Mouse (Mus musculus) myocyte (in vitro differentiated cells): ENCODE measurements around the gene Cry2. TPM values are rescaled to one million over a fixed set of nuclear protein-coding genes. Genes with fewer than 3 reads are reported as not detected.

Experiments
- H3K27me3 ChIP-seq: one replicate; pipeline ENCODE4 v1.6.1; 2011; ENCODE audit not compliant: control insufficient read depth, insufficient read depth, insufficient read length
- H3K36me3 ChIP-seq: one replicate; pipeline ENCODE4 v1.6.1; 2011; ENCODE audit not compliant: control insufficient read depth, insufficient read depth
- H3K4me2 ChIP-seq: one replicate; pipeline ENCODE4 v1.6.1; 2011; ENCODE audit warnings: low read depth, control low read depth
- H3K4me3 ChIP-seq: one replicate; pipeline ENCODE4 v1.5.1; 2011; ENCODE audit warnings: mild to moderate bottlenecking, control low read depth, moderate library complexity
- H3K79me2 ChIP-seq: one replicate; pipeline ENCODE4 v1.6.1; 2011; ENCODE audit not compliant: control insufficient read depth, insufficient read depth
- H3ac ChIP-seq: one replicate; pipeline ENCODE4 v1.6.1; 2011; ENCODE audit not compliant: control insufficient read depth, insufficient read length
- CEBPB ChIP-seq: IDR thresholded peaks from 2 replicates; pipeline ENCODE4 v1.6.1; 2011; ENCODE audit warnings: mild to moderate bottlenecking, moderate library complexity; ENCODE audit not compliant: poor library complexity, insufficient read depth, severe bottlenecking
- E2F4 ChIP-seq: IDR thresholded peaks from one replicate; pipeline ENCODE4 v1.6.1; 2011; ENCODE audit warnings: mild to moderate bottlenecking, control low read depth, moderate library complexity; ENCODE audit not compliant: insufficient read depth
- MAX ChIP-seq: IDR thresholded peaks from one replicate; pipeline ENCODE4 v1.6.1; 2011; ENCODE audit warnings: low read depth, mild to moderate bottlenecking, control low read depth
- MYOD1 ChIP-seq, 3 experiments: IDR thresholded peaks; one replicate each; pipeline ENCODE4 v1.6.1; 2011; ENCODE audit warnings: control low read depth in 2 of 3, low read depth in 2 of 3, mild to moderate bottlenecking in 2 of 3, moderate library complexity in 1 of 3; ENCODE audit not compliant: insufficient read length in 2 of 3, control insufficient read depth in 1 of 3
- MYOG ChIP-seq, 3 experiments: IDR thresholded peaks; one replicate each; pipeline ENCODE4 v1.6.1; 2011; ENCODE audit warnings: control low read depth in 2 of 3, low read depth in 2 of 3, mild to moderate bottlenecking in 2 of 3; ENCODE audit not compliant: insufficient read length in 2 of 3, control insufficient read depth in 1 of 3, insufficient read depth in 1 of 3
- POLR2A ChIP-seq: IDR thresholded peaks from one replicate; pipeline ENCODE4 v1.6.1; 2011; ENCODE audit warnings: low read depth, mild to moderate bottlenecking, control low read depth, moderate library complexity; ENCODE audit not compliant: insufficient read length
- POLR2AphosphoS2 ChIP-seq: IDR thresholded peaks from one replicate; pipeline ENCODE4 v1.6.1; 2011; ENCODE audit warnings: low read depth, control low read depth; ENCODE audit not compliant: insufficient read length
- REST ChIP-seq: IDR thresholded peaks from one replicate; pipeline ENCODE4 v1.6.1; 2011; ENCODE audit warnings: mild to moderate bottlenecking, control low read depth, moderate library complexity; ENCODE audit not compliant: insufficient read depth, insufficient read length
- SRF ChIP-seq: IDR thresholded peaks from one replicate; pipeline ENCODE4 v1.6.1; 2011; ENCODE audit warnings: low read depth; ENCODE audit not compliant: control insufficient read depth, insufficient read length
- TCF12 ChIP-seq: IDR thresholded peaks from one replicate; pipeline ENCODE4 v1.6.1; 2011; ENCODE audit warnings: mild to moderate bottlenecking, control low read depth; ENCODE audit not compliant: poor library complexity, insufficient read depth, severe bottlenecking
- TCF3 ChIP-seq: IDR thresholded peaks from one replicate; pipeline ENCODE4 v1.6.1; 2011; ENCODE audit warnings: low read depth, control low read depth; ENCODE audit not compliant: insufficient read length
- USF1 ChIP-seq: IDR thresholded peaks from one replicate; pipeline ENCODE4 v1.6.1; 2011; ENCODE audit warnings: low read depth, mild to moderate bottlenecking, control low read depth, moderate library complexity
- polyA plus RNA-seq: library from polyadenylated mRNA; unstranded; fragments of >200 nt; fragmentation: generic; extraction: Trizol; gene quantifications from one replicate; pipeline ENCODE4 v1.2.1, GENCODE M21; 2012; ENCODE audit warnings: missing spikeins

The Cry2 gene
- polyA plus RNA-seq, 1 experiment, result 9.3 TPM

- no peaks in the 10 kb centered on the region for H3K79me2 ChIP-seq
- no peak for TF ChIP-seq SRF
- TF ChIP-seq MYOG (IDR thresholded peaks at IDR 0.05; ENCODE audit: control insufficient read depth in 1 of 3, insufficient read depth in 1 of 3, insufficient read length in 2 of 3, low read depth in 2 of 3), result peak in 1 of 3 experiments; percentile 28
- TF ChIP-seq TCF12, result no peak
- no peak overlapping the region for H3K4me3 ChIP-seq
- H3K4me2 ChIP-seq, result no peak overlapping the region
- H3K27me3 ChIP-seq, result peaks cover 6% of the 10 kb centered on the region
- H3K36me3 ChIP-seq, result peaks cover 3% of the 10 kb centered on the region
- H3ac ChIP-seq, result no peak overlapping the region
Measured at GRCm38 (mm10) chr2:92367383-92368029, 66.3 kb downstream of the Cry2 start.

GRCm38 (mm10) chr2:92365568-92365967 lies 68.3 kb downstream of the Cry2 start:
- no peak overlapping the region for H3K4me2 ChIP-seq
- no peak overlapping the region for H3K4me3 ChIP-seq
- peaks cover 6% of the 10 kb centered on the region for H3K36me3 ChIP-seq
- no peak overlapping the region for H3ac ChIP-seq
- no peaks in the 10 kb centered on the region for H3K27me3 ChIP-seq
- H3K79me2 ChIP-seq, result no peaks in the 10 kb centered on the region
- TF ChIP-seq TCF3, result no peak
- TF ChIP-seq MYOG (IDR thresholded peaks at IDR 0.05; ENCODE audit: control insufficient read depth in 1 of 3, insufficient read depth in 1 of 3, insufficient read length in 2 of 3, low read depth in 2 of 3), result no peak
- no peak for TF ChIP-seq REST
- no peak for TF ChIP-seq POLR2AphosphoS2
- no peak for TF ChIP-seq MYOD1 (IDR thresholded peaks at IDR 0.05; ENCODE audit: control insufficient read depth in 1 of 3, insufficient read length in 2 of 3, low read depth in 2 of 3)
- TF ChIP-seq E2F4, result no peak
- no peak for TF ChIP-seq CEBPB

- H3K4me2 ChIP-seq, result no peak overlapping the region
- peaks cover 6% of the 10 kb centered on the region for H3K36me3 ChIP-seq
- no peak overlapping the region for H3ac ChIP-seq
- no peaks in the 10 kb centered on the region for H3K79me2 ChIP-seq
- H3K27me3 ChIP-seq, result no peaks in the 10 kb centered on the region
- no peak for TF ChIP-seq POLR2A
- H3K4me3 ChIP-seq, result no peak overlapping the region
Measured at GRCm38 (mm10) chr2:92364086-92364485, 69.8 kb downstream of the Cry2 start.

DNA sequence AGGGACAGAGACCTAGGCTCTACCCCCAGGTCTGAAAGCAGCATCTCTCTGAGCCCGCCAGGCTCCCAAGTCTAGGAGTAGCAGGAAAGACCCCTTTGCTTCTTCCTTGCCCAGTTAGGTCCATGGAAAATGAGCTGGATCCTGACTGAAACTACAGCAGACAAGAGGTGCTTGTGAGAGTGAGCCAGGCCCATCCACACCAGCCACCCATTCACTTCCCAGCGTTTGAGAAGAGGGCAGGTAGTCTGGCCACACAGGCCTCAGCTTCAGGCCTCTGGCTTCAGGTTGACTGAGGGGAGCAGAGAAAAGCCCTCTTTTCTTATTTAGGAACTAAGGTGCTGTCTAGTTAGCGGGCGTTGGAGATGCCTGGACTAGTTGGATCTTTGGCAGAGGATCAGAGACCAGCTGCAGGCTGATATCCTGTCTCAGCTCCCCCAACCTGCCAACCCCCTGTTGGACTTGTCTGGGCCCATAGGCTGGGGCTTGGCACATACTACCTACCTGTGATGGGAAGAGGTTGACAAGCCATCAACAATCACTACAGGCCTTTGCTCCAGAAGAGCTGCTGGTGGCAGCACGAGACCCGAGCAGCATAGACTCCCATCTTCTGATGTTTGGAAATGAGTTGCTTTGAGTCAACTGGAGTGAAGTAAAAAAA lies 71.1 kb downstream of the Cry2 start:
- H3K4me3 ChIP-seq, result no peak overlapping the region
- H3K4me2 ChIP-seq, result no peak overlapping the region
- no peaks in the 10 kb centered on the region for H3K79me2 ChIP-seq
- H3ac ChIP-seq, result no peak overlapping the region
- no peak for TF ChIP-seq TCF3
- TF ChIP-seq MYOG (IDR thresholded peaks at IDR 0.05; ENCODE audit: control insufficient read depth in 1 of 3, insufficient read depth in 1 of 3, insufficient read length in 2 of 3, low read depth in 2 of 3), result no peak
- no peak for TF ChIP-seq USF1
- TF ChIP-seq REST, result no peak
- no peak for TF ChIP-seq SRF
- no peak for TF ChIP-seq E2F4
- no peaks in the 10 kb centered on the region for H3K27me3 ChIP-seq
- peaks cover 10% of the 10 kb centered on the region for H3K36me3 ChIP-seq

DNA sequence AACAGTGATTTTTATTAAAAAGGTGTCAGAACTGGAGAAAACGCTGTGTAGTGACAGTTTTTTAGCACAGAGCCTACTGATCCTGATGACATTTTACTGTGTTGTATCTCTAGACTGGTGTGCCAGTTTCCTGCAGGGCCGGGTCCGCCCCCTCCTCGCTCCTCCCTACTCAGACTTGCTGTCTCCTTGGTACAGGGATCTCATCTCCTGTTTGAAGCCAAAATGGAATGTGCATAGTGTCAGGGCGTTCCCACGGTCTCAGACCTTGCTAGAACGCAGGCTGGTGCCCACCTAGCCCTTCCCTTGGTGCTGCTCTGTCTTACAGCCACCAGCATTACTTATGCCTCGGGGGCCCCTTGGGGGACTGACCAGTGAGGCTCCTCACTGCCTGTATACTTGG lies 72.0 kb downstream of the Cry2 start:
- no peaks in the 10 kb centered on the region for H3K79me2 ChIP-seq
- H3K4me3 ChIP-seq, result no peak overlapping the region
- TF ChIP-seq E2F4 (no peak), MYOD1 (IDR thresholded peaks at IDR 0.05; ENCODE audit: control insufficient read depth in 1 of 3, insufficient read length in 2 of 3, low read depth in 2 of 3) (no peak), USF1 (no peak), MYOG (IDR thresholded peaks at IDR 0.05; ENCODE audit: control insufficient read depth in 1 of 3, insufficient read depth in 1 of 3, insufficient read length in 2 of 3, low read depth in 2 of 3) (no peak), POLR2AphosphoS2 (no peak), MAX (no peak), POLR2A (no peak), TCF12 (no peak), SRF (no peak), TCF3 (no peak), REST (no peak), CEBPB (no peak)
- H3ac ChIP-seq, result no peak overlapping the region
- no peak overlapping the region for H3K4me2 ChIP-seq
- H3K27me3 ChIP-seq, result no peaks in the 10 kb centered on the region
- H3K36me3 ChIP-seq, result peaks cover 12% of the 10 kb centered on the region
